Mouse (Mus musculus) skeletal muscle tissue, adult 2 months (tissue): ENCODE measurements at regions not wholly inside any gene's neighbourhood (a gene's known extent, or its start where the extent isn't known, plus 50 kb on each side); places are given as distances from the start of the nearest gene placed in this dataset.
A peak's percentile ranks its signal among the peaks of the same experiment; 100 is the strongest.

Experiments
- DNase-seq: peaks from one replicate; pipeline ENCODE4 v3.0.0-alpha.2; 2012; ENCODE audit warnings: low read depth, low spot score

DNA sequence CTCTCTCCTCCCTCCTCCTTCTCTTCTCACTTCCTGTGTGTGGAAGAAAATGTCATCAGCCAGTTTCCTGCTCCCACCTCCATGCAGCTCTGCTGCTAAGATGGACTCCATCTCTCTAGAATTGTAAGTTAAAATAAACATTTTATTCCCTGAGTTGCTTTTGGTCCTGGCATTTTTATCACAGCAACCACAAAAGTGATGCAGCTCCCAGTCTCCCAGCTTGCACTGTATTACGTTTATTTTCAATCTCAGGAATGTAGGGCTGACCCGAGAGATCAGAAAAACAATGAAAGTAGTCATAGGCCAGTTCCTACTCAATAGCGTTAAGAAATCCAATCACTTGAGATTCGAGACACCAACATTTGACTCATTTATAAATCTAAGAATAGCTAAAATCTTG lies 106.0 kb upstream of the 1700056E22Rik start:
- DNase-seq, result no peak

DNA sequence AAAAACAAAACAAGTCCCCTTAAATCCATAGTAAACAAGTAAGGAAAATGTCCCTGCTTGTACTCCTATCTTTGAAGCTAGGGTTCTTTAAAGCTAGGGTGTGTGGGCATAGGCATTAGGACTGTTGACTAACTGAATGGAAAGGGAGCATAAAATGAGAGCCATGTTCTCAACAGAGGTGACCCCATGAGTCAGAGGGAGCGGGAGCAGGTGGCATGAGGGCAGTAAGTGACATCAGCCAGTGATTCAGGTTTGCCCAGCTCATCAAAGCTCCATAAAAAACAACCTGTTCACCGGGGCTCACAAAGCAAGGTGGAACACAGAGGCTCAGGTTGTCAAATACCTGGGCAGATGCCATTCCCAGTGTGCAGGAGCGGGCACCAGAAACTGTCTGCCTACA lies 104.6 kb upstream of the 1700056E22Rik start:
- DNase-seq, result no peak

DNA sequence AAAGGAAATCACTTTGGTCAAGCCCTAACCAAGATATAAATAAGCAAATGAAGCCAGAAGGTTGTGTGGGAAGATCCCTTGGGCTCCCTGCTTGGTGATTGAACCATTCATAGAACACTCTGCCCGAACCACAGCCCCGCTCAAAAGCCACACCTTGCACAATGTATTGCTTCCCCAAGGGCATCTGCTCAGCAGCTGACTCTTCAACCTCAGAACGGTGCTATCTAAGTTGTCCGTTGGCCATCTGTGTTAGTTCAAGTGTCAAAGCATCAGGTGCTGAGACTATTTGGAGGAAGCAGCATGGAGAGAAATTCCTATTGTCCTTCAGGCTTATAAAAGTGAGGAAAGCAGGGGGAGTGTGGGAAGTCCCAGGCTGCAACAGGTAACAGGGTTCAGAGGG lies 96.8 kb upstream of the 1700056E22Rik start:
- no peak for DNase-seq

DNA sequence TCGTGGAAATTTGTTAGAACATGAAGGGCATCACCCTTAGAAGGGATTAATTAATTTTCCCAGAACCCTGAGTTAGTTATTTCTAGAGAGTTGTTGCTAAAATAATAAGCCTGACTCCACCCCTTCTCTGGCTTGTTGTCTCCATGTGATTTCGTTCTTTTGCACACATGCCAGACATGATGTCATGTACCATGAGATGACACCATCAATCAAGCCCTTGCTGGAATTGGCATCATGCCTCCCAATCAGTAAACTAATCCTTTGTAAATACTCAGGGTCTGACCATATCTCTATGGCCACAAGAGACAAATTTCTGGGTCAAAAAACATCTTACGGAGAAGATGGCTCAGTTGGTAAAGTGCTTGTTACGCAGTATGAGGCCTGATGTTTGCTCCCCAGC lies 93.2 kb upstream of the 1700056E22Rik start:
- peak; percentile 49 for DNase-seq

DNA sequence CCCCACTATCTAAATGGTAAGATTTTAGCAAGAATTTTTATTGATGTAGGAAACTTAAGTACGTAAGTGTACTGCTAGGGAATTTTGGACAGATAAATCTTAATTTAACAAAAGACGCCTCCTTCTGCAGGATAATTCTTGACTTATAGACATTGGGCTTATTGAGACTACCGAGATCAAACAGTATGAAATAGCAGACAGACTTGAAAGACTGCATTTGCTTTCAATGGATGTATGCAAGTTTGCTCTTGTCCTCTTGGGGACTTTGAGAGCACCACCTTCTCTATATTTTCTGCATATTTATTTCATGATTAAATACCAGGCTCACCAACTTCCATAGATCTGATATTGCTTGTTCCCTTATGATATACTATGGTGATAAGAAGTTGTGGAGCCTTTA lies 92.8 kb upstream of the 1700056E22Rik start:
- no peak for DNase-seq
